Mouse (Mus musculus): ENCODE results near the gene Cpm. TPM values are rescaled to one million over a fixed set of nuclear protein-coding genes. Genes with fewer than 3 reads are reported as not detected.
A peak's percentile ranks its signal among the peaks of the same experiment; 100 is the strongest.

Gene Cpm
- total and polyA plus RNA-seq, 3 experiments = 0.04 to 0.31 (median 0.17) TPM

- Histone ChIP-seq H3K4me1 (ENCODE audit: control insufficient read depth in 1 of 2, insufficient read depth in 2 of 2) (no peaks in the 10 kb centered on the region), H3K9ac (ENCODE audit: insufficient read depth, low read depth) (no peak overlapping the region), H3K27ac (ENCODE audit: insufficient read depth, low read depth) (no peak overlapping the region), H3K27me3 (replicated peaks) (no peaks in the 10 kb centered on the region), H3K79me2 (replicated peaks; ENCODE audit: control insufficient read depth, extremely low read depth, insufficient read depth, poor library complexity, severe bottlenecking) (peaks cover 17% of the 10 kb centered on the region), H3K9me3 (replicated peaks; ENCODE audit: low read length) (no peaks in the 10 kb centered on the region), H3K4me3 (replicated peaks in 1 of 3; ENCODE audit: low read depth in 2 of 3, low read length in 2 of 3, poor library complexity in 1 of 3) (no peak overlapping the region), H3K4me2 (ENCODE audit: insufficient read depth, low read depth, poor library complexity, severe bottlenecking) (no peak overlapping the region), H3K36me3 (replicated peaks in 1 of 2; ENCODE audit: control insufficient read depth in 1 of 2, insufficient read depth in 1 of 2, low read length in 1 of 2) (peaks cover 72 to 87% of the 10 kb centered on the region in 2 experiments)
- DNase-seq (ENCODE audit: extremely low read depth) = no peak
- dilution Hi-C loops (cut with MboI; ENCODE audit: extremely low pct_ligation_motif_present, extremely low pct_unique_long_range_greater_than_20kb, low sequenced_read_pairs) (no loop called here), in situ Hi-C loops (cut with MboI; ENCODE audit: low pct_ligation_motif_present, low pct_unique_long_range_greater_than_20kb, low sequenced_read_pairs) (no loop called here)
- TF ChIP-seq POLR2AphosphoS2 (IDR thresholded peaks at IDR 0.05; ENCODE audit: low read depth, low read length) (peak; percentile 78), MAZ (IDR thresholded peaks at IDR 0.05; ENCODE audit: low read depth, low read length) (no peak), POLR2A (IDR thresholded peaks at IDR 0.05; ENCODE audit: low read depth, low read length) (peak; percentile 4; the same call in 1 of the 2 replicates)
Observed at GRCm38 (mm10) chr10:117692953-117693352, 63.7 kb downstream of the Cpm start.

- Histone ChIP-seq H3K79me2 (replicated peaks; ENCODE audit: control insufficient read depth, extremely low read depth, insufficient read depth, poor library complexity, severe bottlenecking) (peaks cover 31% of the 10 kb centered on the region), H3K4me2 (ENCODE audit: insufficient read depth, low read depth, poor library complexity, severe bottlenecking) (no peak overlapping the region), H3K9me3 (replicated peaks; ENCODE audit: low read length) (no peaks in the 10 kb centered on the region), H3K27me3 (replicated peaks) (no peaks in the 10 kb centered on the region), H3K27ac (ENCODE audit: insufficient read depth, low read depth) (no peak overlapping the region), H3K4me3 (replicated peaks in 1 of 3; ENCODE audit: low read depth in 2 of 3, low read length in 2 of 3, poor library complexity in 1 of 3) (no peak overlapping the region), H3K4me1 (ENCODE audit: control insufficient read depth in 1 of 2, insufficient read depth in 2 of 2) (no peaks in the 10 kb centered on the region), H3K9ac (ENCODE audit: insufficient read depth, low read depth) (no peak overlapping the region), H3K36me3 (replicated peaks in 1 of 2; ENCODE audit: control insufficient read depth in 1 of 2, insufficient read depth in 1 of 2, low read length in 1 of 2) (peaks cover 76 to 89% of the 10 kb centered on the region in 2 experiments)
- in situ Hi-C loops (cut with MboI; ENCODE audit: low pct_ligation_motif_present, low pct_unique_long_range_greater_than_20kb, low sequenced_read_pairs) = no loop called here
- dilution Hi-C loops (cut with MboI; ENCODE audit: extremely low pct_ligation_motif_present, extremely low pct_unique_long_range_greater_than_20kb, low sequenced_read_pairs) = no loop called here
- no peak for TF ChIP-seq RAD21 (IDR thresholded peaks at IDR 0.05; ENCODE audit: low read depth, low read length)
- TF ChIP-seq POLR2A (IDR thresholded peaks at IDR 0.05; ENCODE audit: low read depth, low read length) = peak; percentile 38
- no peak for TF ChIP-seq USF2 (conservative IDR thresholded peaks at IDR 0.05; ENCODE audit: low read depth, low read length)
- TF ChIP-seq ZMIZ1 (IDR thresholded peaks at IDR 0.05; ENCODE audit: low read depth, low read length) = peak; percentile 29; the same call in 1 of the 2 replicates
- no peak for DNase-seq (ENCODE audit: extremely low read depth)
Observed at GRCm38 (mm10) chr10:117694255-117694953, 65.1 kb downstream of the Cpm start.

- H3K9ac ChIP-seq (ENCODE audit: insufficient read depth, low read depth) = no peak overlapping the region
- in situ Hi-C loops (cut with MboI; ENCODE audit: low pct_ligation_motif_present, low pct_unique_long_range_greater_than_20kb, low sequenced_read_pairs) (no loop called here), dilution Hi-C loops (cut with MboI; ENCODE audit: extremely low pct_ligation_motif_present, extremely low pct_unique_long_range_greater_than_20kb, low sequenced_read_pairs) (no loop called here)
- no peak overlapping the region for H3K4me3 ChIP-seq (replicated peaks in 1 of 3; ENCODE audit: low read depth in 2 of 3, low read length in 2 of 3, poor library complexity in 1 of 3)
- peaks cover 37% of the 10 kb centered on the region for H3K79me2 ChIP-seq (replicated peaks; ENCODE audit: control insufficient read depth, extremely low read depth, insufficient read depth, poor library complexity, severe bottlenecking)
- no peak for TF ChIP-seq MAFK (IDR thresholded peaks at IDR 0.05; ENCODE audit: insufficient replicate concordance, low read length)
- no peak for TF ChIP-seq MEF2A (IDR thresholded peaks at IDR 0.05; ENCODE audit: borderline replicate concordance, low read depth, low read length)
- no peak for TF ChIP-seq SMC3 (IDR thresholded peaks at IDR 0.05; ENCODE audit: low read depth, low read length)
- no peak for TF ChIP-seq TBP (conservative IDR thresholded peaks at IDR 0.05; ENCODE audit: low read depth, low read length)
- no peak for TF ChIP-seq BHLHE40 (IDR thresholded peaks at IDR 0.05; ENCODE audit: low read depth, low read length)
- TF ChIP-seq PAX5 (IDR thresholded peaks at IDR 0.05; ENCODE audit: low read length) = no peak
- no peak for TF ChIP-seq KAT2A (IDR thresholded peaks at IDR 0.05; ENCODE audit: insufficient replicate concordance, low read length)
- no peak for TF ChIP-seq TCF12 (IDR thresholded peaks at IDR 0.05; ENCODE audit: low read depth, low read length)
- H3K27ac ChIP-seq (ENCODE audit: insufficient read depth, low read depth) = no peak overlapping the region
- no peaks in the 10 kb centered on the region for H3K4me1 ChIP-seq (ENCODE audit: control insufficient read depth in 1 of 2, insufficient read depth in 2 of 2)
- no peaks in the 10 kb centered on the region for H3K27me3 ChIP-seq (replicated peaks)
- H3K9me3 ChIP-seq (replicated peaks; ENCODE audit: low read length) = no peaks in the 10 kb centered on the region
- peaks cover 80 to 89% of the 10 kb centered on the region in 2 experiments for H3K36me3 ChIP-seq (replicated peaks in 1 of 2; ENCODE audit: control insufficient read depth in 1 of 2, insufficient read depth in 1 of 2, low read length in 1 of 2)
- no peak for DNase-seq (ENCODE audit: extremely low read depth)
- H3K4me2 ChIP-seq (ENCODE audit: insufficient read depth, low read depth, poor library complexity, severe bottlenecking) = no peak overlapping the region
Observed at GRCm38 (mm10) chr10:117695027-117695426, 65.7 kb downstream of the Cpm start.
